Mouse (Mus musculus) spleen, adult 2 months (tissue): ENCODE data around the gene Atp5d.

Experiments
- CTCF ChIP-seq: fragments of 200-500 bp; IDR thresholded peaks from 2 replicates; pipeline ENCODE4 v1.5.1; 2011; ENCODE audit warnings: mild to moderate bottlenecking, inconsistent platforms; ENCODE audit not compliant: insufficient read depth, insufficient read length, insufficient replicate concordance; ENCODE audit errors: extremely low read depth
- POLR2A ChIP-seq: fragments of 200-500 bp; IDR thresholded peaks from 2 replicates; pipeline ENCODE4 v1.6.1; 2011; ENCODE audit warnings: low read depth, low read length, inconsistent platforms

DNA sequence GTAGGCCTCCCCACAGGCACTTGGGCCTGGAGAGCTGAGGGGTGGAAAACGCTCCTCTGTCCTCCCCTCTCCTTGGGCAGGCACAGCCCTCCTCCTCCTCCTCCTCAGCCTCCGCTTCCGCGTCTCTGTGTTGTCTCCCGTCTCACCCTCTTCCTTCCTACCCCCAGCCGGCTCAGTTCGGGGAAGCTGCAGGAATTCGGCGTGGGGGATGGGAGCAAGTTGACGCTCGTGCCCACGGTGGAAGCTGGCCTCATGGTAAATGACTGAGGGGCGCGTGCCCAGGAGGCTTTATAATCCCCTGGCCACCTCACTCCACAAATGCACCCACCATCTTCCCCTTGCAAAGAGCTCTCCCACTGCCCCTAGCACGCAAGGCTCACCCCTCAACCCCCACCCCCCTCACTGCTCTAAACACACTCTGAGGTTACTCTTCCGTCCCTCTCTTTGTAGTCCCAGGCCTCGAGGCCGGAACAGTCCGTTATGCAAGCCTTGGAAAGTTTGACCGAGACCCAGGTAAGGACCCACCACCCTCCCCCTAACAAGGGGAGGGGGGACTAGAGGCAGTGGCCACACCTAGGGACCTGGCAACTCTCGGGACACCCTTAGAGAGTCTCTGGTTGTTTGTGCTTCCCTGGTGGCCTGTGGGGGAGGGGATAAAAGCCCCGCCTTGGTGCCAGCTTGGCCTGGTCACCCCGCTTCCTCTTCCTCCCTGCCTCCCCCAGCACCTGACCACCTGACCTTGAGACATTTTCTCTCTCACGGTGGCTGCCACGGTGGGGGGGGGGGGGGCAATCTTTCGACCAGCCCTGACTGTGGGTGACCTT, 13.0 kb downstream of the Atp5d start:
- TF ChIP-seq CTCF (no peak), POLR2A (peak; percentile 13; the same call in 1 of the 2 replicates)
